Mouse (Mus musculus) left cerebral cortex, adult 2 months (tissue): ENCODE measurements around the gene Phospho1. TPM values are rescaled to one million over a fixed set of nuclear protein-coding genes. Genes with fewer than 3 reads are reported as not detected.
A peak's percentile ranks its signal among the peaks of the same experiment; 100 is the strongest.

ENCODE experiments used
- DNase-seq, 2 experiments: peaks; one replicate each; pipeline ENCODE4 v3.0.0; 2021 to 2022; ENCODE audit warnings: low spot score in 2 of 2, mixed read lengths in 1 of 2; ENCODE audit errors: extremely low spot score in 1 of 2
- H3K27ac ChIP-seq: fragments of 200-600 bp; 2 replicates; pipeline ENCODE4 v1.8.1; 2022
- H3K4me3 ChIP-seq: fragments of 200-600 bp; 2 replicates; pipeline ENCODE4 v1.8.1; 2022
- CTCF ChIP-seq: fragments of 200-600 bp; IDR thresholded peaks from 2 replicates; pipeline ENCODE4 v1.8.1; 2022; ENCODE audit warnings: antibody characterized with exemption, mild to moderate bottlenecking, moderate library complexity
- intact Hi-C: fragments of 180-260 bp; cut with DNase I; formaldehyde crosslinking; loops from one replicate; pipeline ENCODE4 v1.15.1; 2025
- total RNA-seq, 2 experiments: library from RNA; stranded (reverse); gene quantifications; 2 replicates each; pipeline ENCODE4 v1.2.3; 2021

Gene Phospho1
- total RNA-seq, 2 experiments from 2014 or later: 75.1 to 80.4 TPM

DNA sequence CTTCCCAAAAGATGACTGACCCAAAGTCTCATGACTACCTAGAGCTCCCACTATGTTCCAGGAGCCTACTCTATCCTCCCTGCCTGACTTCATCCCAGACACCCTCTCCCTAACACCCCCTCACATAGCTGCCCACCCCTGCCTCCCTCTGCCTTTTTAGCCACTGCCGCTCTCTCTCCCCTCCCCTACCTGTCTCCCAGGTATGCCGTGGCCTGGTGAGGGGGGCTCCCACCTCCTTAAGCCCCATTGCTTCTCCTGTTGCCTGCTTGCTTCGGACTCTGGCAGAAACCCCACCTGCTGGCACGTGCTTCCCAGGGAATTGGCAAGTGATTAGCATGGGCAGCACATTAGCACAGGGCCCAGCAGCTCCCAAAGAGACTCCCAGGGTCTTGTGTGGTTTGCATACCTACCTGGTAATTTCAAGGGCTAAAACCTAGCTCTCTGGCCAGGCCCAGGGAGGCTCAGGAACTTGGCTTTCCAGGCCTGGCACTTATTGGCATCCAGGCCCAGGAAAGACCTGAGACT lies 5.3 kb downstream of the Phospho1 start:
- DNase-seq: no peak
- Histone ChIP-seq H3K27ac (no peak overlapping the region), H3K4me3 (no peak overlapping the region)
- no peak for TF ChIP-seq CTCF
- intact Hi-C loops: loop anchor here (2.0 to 5.0 kb wide), 3 partner anchors 23 to 203 kb away; partner anchors contain the start of gene Snf8

DNA sequence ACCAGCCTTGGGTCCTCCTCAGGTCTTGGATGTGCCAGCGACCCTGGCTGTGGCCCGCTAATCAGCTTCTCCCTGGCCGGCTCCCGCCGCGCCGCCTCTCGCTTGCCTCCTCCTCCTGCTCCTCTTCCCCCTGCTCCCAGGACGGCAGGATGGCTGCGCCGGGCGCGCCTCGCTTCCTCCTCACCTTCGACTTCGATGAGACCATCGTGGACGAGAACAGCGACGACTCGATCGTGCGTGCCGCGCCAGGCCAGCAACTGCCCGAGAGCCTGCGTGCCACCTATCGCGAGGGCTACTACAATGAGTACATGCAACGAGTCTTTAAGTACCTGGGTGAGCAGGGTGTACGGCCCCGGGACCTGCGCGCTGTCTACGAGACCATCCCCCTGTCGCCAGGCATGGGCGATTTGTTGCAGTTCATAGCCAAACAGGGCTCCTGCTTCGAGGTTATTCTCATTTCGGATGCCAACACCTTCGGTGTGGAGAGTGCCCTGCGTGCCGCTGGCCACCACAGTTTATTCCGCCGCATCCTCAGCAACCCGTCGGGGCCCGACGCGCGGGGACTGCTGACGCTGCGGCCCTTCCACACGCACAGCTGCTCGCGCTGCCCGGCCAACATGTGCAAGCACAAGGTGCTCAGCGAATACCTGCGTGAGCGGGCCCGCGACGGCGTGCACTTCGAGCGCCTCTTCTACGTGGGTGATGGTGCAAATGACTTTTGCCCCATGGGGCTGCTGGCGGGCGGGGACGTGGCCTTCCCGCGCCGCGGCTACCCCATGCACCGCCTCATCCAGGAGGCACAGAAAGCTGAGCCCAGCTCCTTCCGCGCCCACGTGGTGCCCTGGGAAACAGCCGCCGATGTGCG lies 6.3 kb downstream of the Phospho1 start:
- intact Hi-C loops: no loop called here
- peak overlapping the region; percentile 7; the same call in 1 of the 2 replicates for H3K4me3 ChIP-seq
- TF ChIP-seq CTCF: no peak
- no peak for DNase-seq
- H3K27ac ChIP-seq: no peak overlapping the region

- Histone ChIP-seq H3K27ac (no peak overlapping the region), H3K4me3 (peak overlapping the region; percentile 7; the same call in 1 of the 2 replicates)
- no peak for DNase-seq
- no peak for TF ChIP-seq CTCF
- intact Hi-C loops: no loop called here
Measured at GRCm38 (mm10) chr11:95831276-95831619, 6.9 kb downstream of the Phospho1 start.

- TF ChIP-seq CTCF: no peak; the same call in 1 of the 2 replicates
- no peak overlapping the region for H3K4me3 ChIP-seq
- DNase-seq: no peak
- intact Hi-C loops: no loop called here
- no peak overlapping the region for H3K27ac ChIP-seq
Measured at GRCm38 (mm10) chr11:95831641-95832040, 7.3 kb downstream of the Phospho1 start.

GRCm38 (mm10) chr11:95832129-95833005 lies 8.1 kb downstream of the Phospho1 start:
- no peak overlapping the region for H3K27ac ChIP-seq
- DNase-seq: no peak
- no peak for TF ChIP-seq CTCF
- H3K4me3 ChIP-seq: no peak overlapping the region
- intact Hi-C loops: no loop called here

- Histone ChIP-seq H3K27ac (no peak overlapping the region), H3K4me3 (no peak overlapping the region)
- intact Hi-C loops: no loop called here
- no peak for DNase-seq
- TF ChIP-seq CTCF: no peak
Measured at GRCm38 (mm10) chr11:95833006-95833570, 8.8 kb downstream of the Phospho1 start.

DNA sequence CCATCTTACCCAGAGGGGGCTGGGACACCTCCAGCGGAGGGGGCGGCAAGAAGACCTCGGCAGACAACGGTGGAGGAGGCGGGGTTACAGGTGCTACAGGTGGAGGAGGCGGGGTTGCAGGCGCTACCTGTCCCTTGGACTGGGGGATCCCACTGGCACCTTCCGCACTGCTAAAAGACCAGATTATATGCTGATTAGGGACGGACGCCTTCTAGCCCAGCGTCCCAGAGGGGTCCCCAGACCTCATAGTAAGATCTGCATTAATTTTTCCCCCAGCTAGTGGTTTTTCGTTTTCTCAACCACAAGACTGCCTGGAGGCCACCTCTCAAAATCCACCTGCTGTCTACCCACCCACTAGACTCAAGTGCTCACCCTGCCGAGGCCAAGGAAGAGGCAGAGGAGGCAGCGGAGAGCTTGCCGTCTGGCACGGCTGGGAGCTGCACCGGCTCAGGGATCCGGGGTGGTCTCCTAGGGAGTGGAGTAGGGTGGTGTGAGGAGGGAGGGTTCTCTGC lies 9.4 kb downstream of the Phospho1 start:
- TF ChIP-seq CTCF: no peak
- Histone ChIP-seq H3K4me3 (no peak overlapping the region), H3K27ac (0 out of 2 replicates have a peak overlapping the region, but pooled peaks have one; percentile 19)
- no peak for DNase-seq
- intact Hi-C loops: no loop called here

GRCm38 (mm10) chr11:95834143-95834667 lies 9.9 kb downstream of the Phospho1 start:
- Histone ChIP-seq H3K27ac (no peak overlapping the region), H3K4me3 (no peak overlapping the region)
- peak in 1 of 2 experiments; percentile 38 for DNase-seq
- TF ChIP-seq CTCF: no peak
- intact Hi-C loops: no loop called here

GRCm38 (mm10) chr11:95834742-95835710 lies 10.7 kb downstream of the Phospho1 start:
- intact Hi-C loops: no loop called here
- Histone ChIP-seq H3K27ac (0 out of 2 replicates have a peak overlapping the region, but pooled peaks have one; percentile 17), H3K4me3 (no peak overlapping the region)
- no peak; the same call in none of the 2 replicates for TF ChIP-seq CTCF
- DNase-seq: no peak

- intact Hi-C loops: no loop called here
- Histone ChIP-seq H3K27ac (no peak overlapping the region), H3K4me3 (no peak overlapping the region)
- no peak for DNase-seq
- TF ChIP-seq CTCF: no peak
Measured at GRCm38 (mm10) chr11:95835832-95836231, 11.5 kb downstream of the Phospho1 start.
